Mouse (Mus musculus) embryonic fibroblast, embryonic 13.5 days (primary cell): ENCODE data around the gene Ddah1.

Source experiments
- CTCF ChIP-seq: IDR thresholded peaks from 2 replicates; pipeline ENCODE4 v1.5.1; 2011; ENCODE audit warnings: mild to moderate bottlenecking, control low read depth, low read length, moderate library complexity, borderline replicate concordance; ENCODE audit not compliant: insufficient read depth
- POLR2A ChIP-seq: IDR thresholded peaks from 2 replicates; pipeline ENCODE4 v1.6.1; 2011; ENCODE audit warnings: low read depth, mild to moderate bottlenecking, control low read depth, low read length, moderate library complexity

DNA sequence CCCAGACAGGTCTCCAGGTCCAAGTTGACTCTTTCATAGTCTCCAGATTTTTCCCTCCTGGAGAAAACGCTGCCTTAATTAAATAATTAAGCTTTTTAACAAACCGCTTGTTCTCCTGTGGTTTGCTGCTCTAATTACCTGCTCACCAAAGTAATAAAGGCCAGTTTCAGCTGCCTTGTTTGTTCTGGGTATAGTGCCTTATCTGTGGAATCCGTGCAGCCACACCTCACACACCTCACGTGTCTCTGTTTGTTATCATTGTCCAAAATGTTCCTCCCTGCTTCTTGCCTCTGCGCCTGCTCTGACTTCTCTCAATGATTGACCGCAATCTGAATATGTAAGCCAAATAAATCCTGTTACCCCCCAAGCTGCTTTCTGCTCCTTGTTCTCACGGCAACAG lies 18.6 kb upstream of the Ddah1 start:
- TF ChIP-seq CTCF = no peak
- TF ChIP-seq POLR2A = no peak
